Mouse (Mus musculus) heart, embryonic 16.5 days (tissue): ENCODE measurements at regions not wholly inside any gene's neighbourhood (a gene's known extent, or its start where the extent isn't known, plus 50 kb on each side); places are given as distances from the start of the nearest gene placed in this dataset.
"Not testable (repeated sequence)": the region's sequence is repeated elsewhere in the genome, so short reads cannot be mapped to it uniquely, and the experiment has no call there.

Experiments used
- ATAC-seq: fragments of 200-750 bp; cut with Nextera tagmentation; replicated peaks from 2 replicates; pipeline ENCODE4 v1.8.0; 2017; ENCODE audit warnings: moderate number of reproducible peaks; ENCODE audit not compliant: insufficient read depth, low FRiP score; ENCODE audit errors: extremely low read depth
- H3K27ac ChIP-seq: fragments of 300-500 bp; sonication (generic); 2 replicates; pipeline ENCODE4 v1.5.1; 2014; ENCODE audit warnings: mild to moderate bottlenecking, low read length, control low read depth, moderate library complexity
- H3K27me3 ChIP-seq: fragments of 300-500 bp; sonication (generic); 2 replicates; pipeline ENCODE4 v1.6.1; 2014; ENCODE audit warnings: low read length, mixed read lengths; ENCODE audit not compliant: control insufficient read depth, insufficient read depth
- H3K36me3 ChIP-seq: fragments of 300-500 bp; sonication (generic); 2 replicates; pipeline ENCODE4 v1.6.1; 2014; ENCODE audit not compliant: control insufficient read depth, insufficient read depth
- H3K4me1 ChIP-seq: fragments of 300-500 bp; sonication (generic); 2 replicates; pipeline ENCODE4 v1.6.1; 2014; ENCODE audit warnings: low read length, mixed read lengths; ENCODE audit not compliant: control insufficient read depth, insufficient read depth
- H3K4me2 ChIP-seq: fragments of 300-500 bp; sonication (generic); 2 replicates; pipeline ENCODE4 v1.6.1; 2014; ENCODE audit warnings: low read depth, mild to moderate bottlenecking, control low read depth, low read length
- H3K4me3 ChIP-seq: fragments of 300-500 bp; sonication (generic); 2 replicates; pipeline ENCODE4 v1.5.1; 2014; ENCODE audit warnings: mild to moderate bottlenecking, control low read depth, low read length
- H3K9ac ChIP-seq: fragments of 300-500 bp; sonication (generic); 2 replicates; pipeline ENCODE4 v1.6.1; 2014; ENCODE audit warnings: low read length, control low read depth
- H3K9me3 ChIP-seq: fragments of 300-500 bp; sonication (generic); replicated peaks from 2 replicates; pipeline ENCODE4 v1.6.1; 2016; ENCODE audit warnings: low read length; ENCODE audit not compliant: control insufficient read depth
- WGBS: fragments of 180-500 bp; shearing (Covaris S2); extraction: QIAGEN DNeasy Blood & Tissue Kit; methylation state at CpG from one replicate; pipeline ENCODE4 v1.1.7; 2014; 5-methylcytosine and 5-hydroxymethylcytosine counted together

- no peaks in the 10 kb centered on the region for H3K4me1 ChIP-seq
- H3K27me3 ChIP-seq = no peaks in the 10 kb centered on the region
- WGBS = 25% methylated on average over 6 of the region's 6 CpGs
- no peak overlapping the region for H3K4me3 ChIP-seq
- ATAC-seq = no peak
- no peak overlapping the region for H3K27ac ChIP-seq
- H3K36me3 ChIP-seq = no peaks in the 10 kb centered on the region
- peaks cover 5% of the 10 kb centered on the region; the same call in 1 of the 2 replicates for H3K9me3 ChIP-seq
- H3K9ac ChIP-seq = no peak overlapping the region
- no peak overlapping the region for H3K4me2 ChIP-seq
Observed at GRCm38 (mm10) chr1:14109190-14109482, 1984.0 kb downstream of the 4930444P10Rik start.

DNA sequence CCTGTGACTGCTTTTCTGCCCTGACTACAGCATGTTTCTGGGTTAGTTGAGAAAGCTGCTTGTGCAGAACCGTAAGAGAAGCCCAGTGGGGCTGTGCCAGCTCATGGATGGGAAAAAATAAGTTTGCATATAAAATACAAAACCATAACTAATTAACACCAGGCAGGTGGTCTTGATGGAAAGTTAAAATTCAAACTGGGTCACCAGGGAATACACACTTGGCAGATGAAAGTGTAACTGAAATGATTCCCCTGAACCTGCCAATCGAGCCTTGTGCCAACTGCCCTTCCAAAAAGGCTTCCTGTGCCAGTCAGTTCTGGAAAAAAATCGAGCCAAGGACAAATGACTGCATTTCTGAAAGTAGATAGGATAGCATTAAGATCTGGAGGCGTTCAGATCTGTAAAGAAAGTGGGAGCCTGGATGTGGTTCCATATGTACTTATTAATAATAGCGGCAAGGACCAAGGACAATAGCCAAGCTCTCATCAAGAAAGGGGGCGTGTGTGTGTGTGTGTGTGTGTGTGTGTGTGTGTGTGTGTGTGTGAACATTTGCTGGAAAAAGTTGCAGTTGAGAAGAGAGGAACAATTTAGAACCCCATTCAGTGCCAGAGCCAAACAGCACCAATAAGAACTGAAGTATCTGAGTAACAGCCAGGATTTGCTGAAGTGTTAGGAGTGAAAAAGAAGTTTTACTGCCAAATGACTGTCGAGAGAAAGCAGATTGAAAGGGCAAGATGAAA, 1984.5 kb downstream of the 4930444P10Rik start:
- Histone ChIP-seq H3K27ac (no peak overlapping the region), H3K27me3 (no peaks in the 10 kb centered on the region), H3K9me3 (peaks cover 5% of the 10 kb centered on the region; the same call in 1 of the 2 replicates), H3K36me3 (no peaks in the 10 kb centered on the region), H3K4me3 (no peak overlapping the region), H3K4me2 (no peak overlapping the region), H3K9ac (no peak overlapping the region), H3K4me1 (no peaks in the 10 kb centered on the region)
- no peak for ATAC-seq
- WGBS = 54% methylated on average over 7 of the region's 7 CpGs

DNA sequence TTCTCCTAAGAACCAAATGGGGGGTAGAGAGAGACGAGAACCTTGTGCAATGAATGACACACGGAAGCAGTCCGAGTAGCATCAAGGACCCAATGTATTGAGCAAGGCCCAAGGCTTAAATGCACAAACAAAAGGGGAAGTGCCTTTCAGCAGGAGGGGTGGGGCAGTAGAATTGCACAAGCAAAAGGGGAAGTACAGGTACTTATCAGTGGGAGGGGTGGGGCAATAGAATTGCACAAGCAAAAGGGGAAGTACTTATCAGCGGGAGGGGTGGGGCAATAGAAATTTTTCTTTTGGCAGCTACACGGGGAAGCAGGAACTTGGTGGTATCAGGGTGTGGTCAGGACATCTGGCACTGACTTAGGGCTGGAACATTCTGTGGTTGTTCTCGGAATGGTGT, 1987.6 kb downstream of the 4930444P10Rik start:
- not testable (repeated sequence) for H3K4me3 ChIP-seq, ATAC-seq, H3K9me3 ChIP-seq, H3K36me3 ChIP-seq, H3K27me3 ChIP-seq, H3K9ac ChIP-seq, H3K4me2 ChIP-seq, H3K4me1 ChIP-seq, H3K27ac ChIP-seq
- WGBS = 84% methylated on average over 5 of the region's 6 CpGs

DNA sequence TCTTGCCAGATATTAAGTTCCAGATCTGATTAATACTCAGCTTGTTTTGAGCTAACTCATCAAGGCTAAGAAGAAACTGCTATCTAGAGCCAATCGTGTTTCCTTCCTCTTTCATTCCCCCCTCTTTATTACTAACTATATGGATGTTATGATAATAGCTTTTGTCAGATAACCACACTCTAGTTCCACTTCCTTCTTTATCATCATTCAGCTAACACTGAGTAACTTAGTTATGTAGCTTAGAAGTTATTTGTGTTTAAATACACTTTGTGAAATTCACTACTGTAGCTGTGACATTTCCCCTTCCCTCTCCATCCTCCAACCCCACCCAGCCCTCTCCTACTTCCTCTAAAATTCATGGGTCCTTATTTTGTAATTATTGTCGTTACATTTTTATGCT, 1988.6 kb downstream of the 4930444P10Rik start:
- 68% methylated on average over 2 of the region's 2 CpGs for WGBS
- no peak overlapping the region for H3K4me2 ChIP-seq
- H3K27me3 ChIP-seq = no peaks in the 10 kb centered on the region
- H3K9ac ChIP-seq = no peak overlapping the region
- no peak overlapping the region for H3K27ac ChIP-seq
- no peak overlapping the region for H3K4me3 ChIP-seq
- no peaks in the 10 kb centered on the region for H3K36me3 ChIP-seq
- H3K4me1 ChIP-seq = no peaks in the 10 kb centered on the region
- peaks cover 8% of the 10 kb centered on the region; the same call in 1 of the 2 replicates for H3K9me3 ChIP-seq
- ATAC-seq = no peak

DNA sequence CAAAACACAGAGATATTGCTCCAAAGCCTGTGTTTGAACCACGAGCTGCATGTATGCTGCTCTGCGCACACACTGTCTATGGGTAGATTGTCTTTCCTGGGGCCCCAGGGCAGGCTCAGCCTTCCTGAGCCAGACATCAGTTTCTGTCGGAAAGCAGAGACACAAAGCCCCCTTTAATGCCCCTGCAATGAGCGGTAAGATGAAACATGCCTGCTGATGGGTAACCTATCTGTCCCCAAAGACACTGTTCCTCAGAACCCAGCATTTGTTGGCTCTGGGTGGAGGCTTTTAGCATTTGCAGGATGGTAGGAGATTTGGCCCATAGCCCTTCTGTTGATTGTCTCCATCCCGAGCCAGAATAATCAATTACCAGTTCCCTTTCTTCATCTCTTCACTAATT, 1994.1 kb downstream of the 4930444P10Rik start:
- Histone ChIP-seq H3K27ac (no peak overlapping the region), H3K9me3 (0 out of 2 replicates have a peak, but pooled peaks cover 3% of the 10 kb centered on the region), H3K4me1 (no peaks in the 10 kb centered on the region), H3K4me2 (no peak overlapping the region), H3K36me3 (no peaks in the 10 kb centered on the region), H3K9ac (no peak overlapping the region), H3K4me3 (no peak overlapping the region), H3K27me3 (no peaks in the 10 kb centered on the region)
- ATAC-seq = no peak
- 74% methylated on average over 5 of the region's 5 CpGs for WGBS

- no peaks in the 10 kb centered on the region for H3K4me1 ChIP-seq
- WGBS = 46% methylated on average over 5 of the region's 5 CpGs
- no peak overlapping the region for H3K4me2 ChIP-seq
Observed at GRCm38 (mm10) chr1:14097567-14098228, 1995.4 kb downstream of the 4930444P10Rik start.

GRCm38 (mm10) chr1:14064856-14065255, 2028.3 kb downstream of the 4930444P10Rik start:
- WGBS = 89% methylated on average over 3 of the region's 3 CpGs
- no peaks in the 10 kb centered on the region for H3K36me3 ChIP-seq
- H3K27ac ChIP-seq = no peak overlapping the region
- no peak for ATAC-seq
- H3K9ac ChIP-seq = no peak overlapping the region
- H3K4me3 ChIP-seq = no peak overlapping the region
- no peaks in the 10 kb centered on the region for H3K27me3 ChIP-seq
- no peak overlapping the region for H3K4me2 ChIP-seq
- no peaks in the 10 kb centered on the region for H3K9me3 ChIP-seq
- H3K4me1 ChIP-seq = no peaks in the 10 kb centered on the region

More at GRCm38 (mm10) chr1:14097567-14098228, 1995.4 kb downstream of the 4930444P10Rik start:
- ATAC-seq = no peak
- Histone ChIP-seq H3K9me3 (no peaks in the 10 kb centered on the region), H3K9ac (no peak overlapping the region), H3K27me3 (no peaks in the 10 kb centered on the region), H3K27ac (no peak overlapping the region), H3K4me3 (no peak overlapping the region), H3K36me3 (no peaks in the 10 kb centered on the region)

- no peak overlapping the region for H3K4me3 ChIP-seq
- no peak overlapping the region for H3K27ac ChIP-seq
- H3K36me3 ChIP-seq = no peaks in the 10 kb centered on the region
- WGBS = 48% methylated on average over 2 of the region's 2 CpGs
- H3K27me3 ChIP-seq = no peaks in the 10 kb centered on the region
- H3K9ac ChIP-seq = no peak overlapping the region
- no peaks in the 10 kb centered on the region for H3K9me3 ChIP-seq
- no peaks in the 10 kb centered on the region for H3K4me1 ChIP-seq
- H3K4me2 ChIP-seq = no peak overlapping the region
- ATAC-seq = no peak
Observed at GRCm38 (mm10) chr1:14036163-14036562, 2057.0 kb downstream of the 4930444P10Rik start.

DNA sequence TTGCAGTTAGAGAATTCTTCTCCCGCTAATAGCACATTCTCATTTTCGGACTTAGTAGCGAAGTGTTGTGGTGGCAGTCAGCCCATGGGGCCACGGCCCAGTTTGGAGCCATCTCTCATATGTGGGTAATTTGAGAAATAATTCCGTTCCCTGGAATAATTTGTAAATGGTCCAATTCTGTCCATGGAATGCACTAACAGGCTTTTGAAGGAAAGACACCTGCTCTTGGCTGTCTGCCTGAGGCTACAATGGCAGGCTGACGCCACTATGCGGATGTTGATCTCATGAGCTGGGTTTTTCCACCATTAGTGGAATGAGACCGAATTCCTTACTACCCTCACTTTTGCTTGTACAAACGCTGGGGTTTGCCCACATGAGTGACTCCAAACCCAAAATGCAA, 2081.6 kb downstream of the 4930444P10Rik start:
- no peak overlapping the region for H3K4me3 ChIP-seq
- no peak for ATAC-seq

More for the DNA sequence above, 2081.6 kb downstream of the 4930444P10Rik start:
- H3K27me3 ChIP-seq = no peaks in the 10 kb centered on the region
- no peaks in the 10 kb centered on the region for H3K4me1 ChIP-seq
- H3K27ac ChIP-seq = no peak overlapping the region
- no peaks in the 10 kb centered on the region for H3K36me3 ChIP-seq
- H3K4me2 ChIP-seq = no peak overlapping the region
- 80% methylated on average over 9 of the region's 9 CpGs for WGBS
- no peak overlapping the region for H3K9ac ChIP-seq
- H3K9me3 ChIP-seq = no peaks in the 10 kb centered on the region
